Mouse (Mus musculus): ENCODE measurements around the gene Poc1b. TPM values are rescaled to one million over a fixed set of nuclear protein-coding genes. Genes with fewer than 3 reads are reported as not detected.

Poc1b gene
- total RNA-seq, 2 experiments from 2014 or later = 3.5 to 4.0 TPM

GRCm38 (mm10) chr10:99227968-99228864 lies 121.4 kb downstream of the Poc1b start:
- no peak for DNase-seq

DNA sequence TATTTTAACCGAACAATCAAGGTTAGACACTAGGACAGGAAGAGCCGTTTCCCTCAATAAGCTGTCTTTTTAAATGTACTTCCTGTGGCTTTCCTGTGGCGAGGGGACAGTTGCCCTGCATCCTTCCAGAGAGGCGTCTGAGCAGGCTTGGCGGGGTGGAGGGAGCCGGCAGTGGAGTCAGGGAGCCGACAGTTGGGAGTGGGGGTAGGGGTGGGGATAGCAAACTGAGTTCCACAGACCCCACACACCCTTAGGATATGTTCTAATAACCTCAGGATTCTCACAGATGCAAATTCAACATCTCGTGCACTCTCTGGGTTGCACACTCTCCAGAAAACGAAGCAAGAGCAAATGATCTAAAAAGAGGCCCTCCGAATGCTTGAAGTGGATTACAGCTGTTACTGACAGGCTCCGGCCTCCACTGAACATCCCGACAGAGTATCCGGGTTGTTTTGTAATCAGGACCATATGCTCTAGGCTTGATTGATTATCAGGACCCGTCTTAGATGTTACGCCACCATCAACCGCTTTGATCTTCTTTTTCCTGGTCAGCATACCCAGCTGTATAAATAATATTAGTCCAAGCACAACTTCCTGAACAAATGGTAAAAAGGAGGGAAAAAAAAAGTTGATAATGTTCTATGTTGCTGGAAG lies 122.3 kb downstream of the Poc1b start:
- DNase-seq = no peak

GRCm38 (mm10) chr10:99232518-99233227 lies 125.8 kb downstream of the Poc1b start:
- no peak for DNase-seq

DNA sequence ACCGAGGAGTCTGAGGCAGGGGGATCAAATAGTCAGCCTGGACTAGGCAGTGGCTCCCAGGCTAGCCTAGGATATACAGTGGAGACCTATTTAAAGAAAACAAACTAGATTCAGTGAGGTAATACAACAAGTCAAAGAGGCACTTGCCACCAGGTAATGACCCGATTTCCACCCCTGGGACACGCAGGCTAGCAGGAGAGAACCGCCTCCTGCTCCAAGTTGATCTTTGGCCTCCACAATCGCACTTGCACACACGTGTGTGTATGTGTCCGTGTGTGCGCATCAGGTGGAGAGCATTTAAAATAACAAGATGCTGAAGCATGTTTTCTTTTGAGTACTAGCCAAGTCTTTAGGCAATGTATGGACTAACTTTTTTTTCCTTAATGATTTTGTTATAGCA lies 127.5 kb downstream of the Poc1b start:
- DNase-seq = no peak

- no peak for DNase-seq
Measured at GRCm38 (mm10) chr10:99235081-99235480, 128.2 kb downstream of the Poc1b start.

- no peak for DNase-seq
Measured at GRCm38 (mm10) chr10:99237205-99237832, 130.5 kb downstream of the Poc1b start.

DNA sequence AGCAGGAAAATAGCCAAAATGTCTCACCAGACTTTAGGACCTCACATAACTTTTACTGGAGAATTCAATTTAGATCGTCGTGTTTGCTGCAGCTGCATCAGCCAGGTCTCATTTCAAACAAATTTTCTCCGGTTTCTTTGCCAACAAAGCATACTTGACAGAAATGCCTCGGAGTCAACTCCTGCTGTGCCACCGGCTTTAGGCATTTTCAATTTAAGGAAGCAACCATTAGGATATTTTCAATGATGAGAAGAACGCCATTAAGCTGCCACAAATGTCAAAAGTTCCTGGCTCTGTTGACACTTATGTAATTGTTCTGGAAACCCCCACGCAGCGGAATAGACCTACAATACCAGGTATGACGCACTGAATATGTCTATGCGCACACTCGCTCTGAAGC lies 131.7 kb downstream of the Poc1b start:
- DNase-seq = no peak

DNA sequence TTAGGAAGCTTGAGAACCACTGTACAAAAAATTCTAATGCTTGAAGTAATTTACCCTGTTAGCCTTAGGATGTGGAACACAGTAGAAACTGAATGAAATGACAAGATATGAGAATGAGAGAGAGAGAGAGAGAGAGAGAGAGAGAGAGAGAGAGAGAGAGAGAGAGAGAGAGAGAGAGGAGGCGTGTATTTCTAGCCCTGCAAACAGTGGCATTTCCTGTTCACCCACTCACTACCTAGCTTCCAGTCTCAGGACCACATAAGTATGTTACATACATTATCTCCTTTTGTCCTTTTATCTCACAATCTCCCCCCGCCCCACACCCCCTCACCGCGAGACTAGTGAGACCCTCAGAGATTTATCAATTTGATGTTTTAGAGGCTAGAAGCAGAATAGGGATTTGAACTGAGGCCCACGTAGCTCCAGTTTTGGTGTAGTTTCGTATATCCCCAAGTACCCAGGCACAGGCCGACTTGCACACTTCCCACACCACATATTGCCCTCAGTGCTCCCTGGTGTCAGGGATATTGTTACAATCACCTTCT lies 134.5 kb downstream of the Poc1b start:
- DNase-seq = no peak

- no peak for DNase-seq
Measured at GRCm38 (mm10) chr10:99241829-99242711, 135.2 kb downstream of the Poc1b start.

GRCm38 (mm10) chr10:99242721-99243120 lies 135.9 kb downstream of the Poc1b start:
- DNase-seq = no peak

GRCm38 (mm10) chr10:99243907-99244489 lies 137.2 kb downstream of the Poc1b start:
- no peak for DNase-seq

GRCm38 (mm10) chr10:99244655-99245260 lies 137.9 kb downstream of the Poc1b start:
- no peak for DNase-seq

DNA sequence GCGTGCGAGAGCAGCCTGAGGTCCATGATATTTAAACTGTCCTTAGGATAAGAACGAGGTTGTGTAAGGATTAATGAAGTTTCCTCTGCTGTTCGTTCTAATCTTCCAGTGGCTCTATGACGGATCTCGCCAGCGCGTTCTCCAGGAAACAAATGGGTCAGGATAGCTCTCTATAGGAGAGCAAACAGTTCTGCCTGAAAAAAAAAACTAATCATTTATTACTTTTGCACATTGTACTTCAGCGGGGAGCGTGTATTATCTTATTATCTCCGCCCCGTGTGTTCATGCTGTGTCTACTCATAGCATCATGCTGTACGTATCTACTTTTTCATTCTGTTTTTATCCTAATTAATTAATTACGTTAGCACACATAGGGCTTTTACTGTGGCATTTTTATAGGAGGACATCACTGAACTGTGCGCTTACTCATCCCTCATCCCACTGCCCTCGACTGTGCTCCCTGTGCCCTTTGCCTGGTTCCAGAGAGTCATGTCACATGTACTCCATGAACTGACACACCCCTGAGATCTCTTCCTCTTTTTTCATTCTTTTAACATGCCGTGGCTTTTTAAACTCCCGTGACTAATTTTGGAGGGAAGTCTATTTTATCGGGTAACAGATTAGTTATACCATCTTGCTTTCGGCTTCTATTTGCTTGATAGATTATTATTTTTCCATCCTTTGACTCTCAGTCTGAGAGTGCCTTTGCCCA lies 140.1 kb downstream of the Poc1b start:
- no peak for DNase-seq

Other genes with a start within 250 kb of the Poc1b start
- gene Atp2b1, start 192.6 kb upstream of the Poc1b start, total RNA-seq (2021) = 10 to 100 TPM; 62.0 to 62.8 TPM
- 1 to 10 TPM; 1.5 to 1.9 TPM for gene Galnt4, start 1.1 kb downstream of the Poc1b start, total RNA-seq (2021)
- gene Phxr2, start 19.3 kb downstream of the Poc1b start, total RNA-seq (2021) = not detected
- gene Dusp6, start 156.2 kb downstream of the Poc1b start, total RNA-seq (2021) = 10 to 100 TPM; 17.9 to 21.9 TPM

Measured in gastrocnemius, postnatal 25 days (tissue).